Mouse (Mus musculus): Measurements from ENCODE around the gene Vwa5b2. TPM values are rescaled to one million over a fixed set of nuclear protein-coding genes. Genes with fewer than 3 reads are reported as not detected.

Gene Vwa5b2
- polyA plus RNA-seq (2021; fragmentation: Nextera tagmentation) = 3.9 and 5.3 TPM in 2 replicates
- long read RNA-seq, experiment 1, partial matches to known transcripts = 1 of 5 reads
- long read RNA-seq, experiment 1, other reads (novel, unspliced or antisense) = 3 of 5 reads
- long read RNA-seq, experiment 2, partial matches to known transcripts = 23 of 34 reads
- long read RNA-seq, experiment 2, other reads (novel, unspliced or antisense) = 11 of 34 reads

GRCm38 (mm10) chr16:20589366-20589938 lies at the start of gene Vwa5b2:
Gene Vwa5b2, plus strand, starts transcription at chr16:20589471.

GRCm38 (mm10) chr16:20548096-20548948 lies 40.9 kb upstream of the Vwa5b2 start, which contains the start of gene Abcf3:
Gene Abcf3, plus strand, starts transcription at chr16:20548577.

GRCm38 (mm10) chr16:20611357-20612227 lies 22.3 kb downstream of the Vwa5b2 start, which contains the start of the genes Eef1akmt4, Gm49333 and Alg3:
Gene Eef1akmt4, plus strand, starts transcription at chr16:20611593.
Gene Gm49333, plus strand, starts transcription at chr16:20611610.
Gene Alg3, minus strand, starts transcription at chr16:20611735.

GRCm38 (mm10) chr16:20621191-20621990 lies 32.1 kb downstream of the Vwa5b2 start, which contains the start of gene Camk2n2:
Gene Camk2n2, minus strand, starts transcription at chr16:20621287.

GRCm38 (mm10) chr16:20629731-20630634 lies 40.7 kb downstream of the Vwa5b2 start, which contains the start of gene Ece2:
Gene Ece2, plus strand, starts transcription at chr16:20629828.

GRCm38 (mm10) chr16:20651076-20651946 lies 62.0 kb downstream of the Vwa5b2 start, which contains the start of gene Psmd2:
Gene Psmd2, plus strand, starts transcription at chr16:20651652.

Small RNAs within 50 kb of the gene (microRNA-seq; reads per million reads assigned to microRNA genes)
- gene Mir1224 = 356 reads per million, percentile 70 among the genes with 10 or more reads in this experiment

Other genes with a start within 250 kb of the Vwa5b2 start
- gene Abcc5, start 163.1 kb upstream of the Vwa5b2 start, polyA plus RNA-seq (2021; fragmentation: Nextera tagmentation) = 49.2 and 59.3 TPM in 2 replicates
- gene Eif2b5, start 90.7 kb upstream of the Vwa5b2 start, polyA plus RNA-seq (2021; fragmentation: Nextera tagmentation) = 27.9 and 32.3 TPM in 2 replicates
- 9.0 and 9.6 TPM in 2 replicates for gene Dvl3, start 72.5 kb upstream of the Vwa5b2 start, polyA plus RNA-seq (2021; fragmentation: Nextera tagmentation)
- gene Ap2m1, start 54.0 kb upstream of the Vwa5b2 start, polyA plus RNA-seq (2021; fragmentation: Nextera tagmentation) = 912 and 945 TPM in 2 replicates
- gene Abcf3, start 40.9 kb upstream of the Vwa5b2 start, polyA plus RNA-seq (2021; fragmentation: Nextera tagmentation) = 48.0 and 55.5 TPM in 2 replicates
- 7.2 and 9.4 TPM in 2 replicates for gene Eef1akmt4, start 22.1 kb downstream of the Vwa5b2 start, polyA plus RNA-seq (2021; fragmentation: Nextera tagmentation)
- gene Gm49333, start 22.1 kb downstream of the Vwa5b2 start, polyA plus RNA-seq (2021; fragmentation: Nextera tagmentation) = 0.35 TPM in 1 of 2 replicates, not detected in the other
- gene Alg3, start 22.3 kb downstream of the Vwa5b2 start, polyA plus RNA-seq (2021; fragmentation: Nextera tagmentation) = 13.0 and 15.6 TPM in 2 replicates
- gene Camk2n2, start 31.8 kb downstream of the Vwa5b2 start, polyA plus RNA-seq (2021; fragmentation: Nextera tagmentation) = 10.9 and 11.3 TPM in 2 replicates
- gene Ece2, start 40.4 kb downstream of the Vwa5b2 start, polyA plus RNA-seq (2021; fragmentation: Nextera tagmentation) = 6.9 and 8.6 TPM in 2 replicates
- 152 TPM in 2 replicates for gene Psmd2, start 62.2 kb downstream of the Vwa5b2 start, polyA plus RNA-seq (2021; fragmentation: Nextera tagmentation)
- gene Eif4g1, start 78.8 kb downstream of the Vwa5b2 start, polyA plus RNA-seq (2021; fragmentation: Nextera tagmentation) = 20.0 and 20.5 TPM in 2 replicates
- 223 and 243 TPM in 2 replicates for gene Fam131a, start 103.8 kb downstream of the Vwa5b2 start, polyA plus RNA-seq (2021; fragmentation: Nextera tagmentation)
- 81.3 and 85.4 TPM in 2 replicates for gene Polr2h, start 128.2 kb downstream of the Vwa5b2 start, polyA plus RNA-seq (2021; fragmentation: Nextera tagmentation)
- 9.1 and 10.3 TPM in 2 replicates for gene Clcn2, start 128.3 kb downstream of the Vwa5b2 start, polyA plus RNA-seq (2021; fragmentation: Nextera tagmentation)
- 10.3 and 14.1 TPM in 2 replicates for gene Chrd, start 143.7 kb downstream of the Vwa5b2 start, polyA plus RNA-seq (2021; fragmentation: Nextera tagmentation)
- gene Thpo, start 145.0 kb downstream of the Vwa5b2 start, polyA plus RNA-seq (2021; fragmentation: Nextera tagmentation) = 1.0 and 1.5 TPM in 2 replicates

Measured in layer of hippocampus, adult 6 months (tissue).